Mouse (Mus musculus) forebrain, postnatal 0 days (tissue): ENCODE measurements around the gene Lpar2. TPM values are rescaled to one million over a fixed set of nuclear protein-coding genes. Genes with fewer than 3 reads are reported as not detected.

Source experiments
- ATAC-seq: fragments of 200-750 bp; cut with Nextera tagmentation; 2 replicates; pipeline ENCODE4 v1.8.0; 2017; ENCODE audit warnings: mild to moderate bottlenecking, moderate library complexity
- DNase-seq: peaks from one replicate; pipeline ENCODE4 v3.0.0-alpha.2; 2015
- H3K27ac ChIP-seq: fragments of 300-500 bp; sonication (generic); 2 replicates; pipeline ENCODE4 v1.5.1; 2014; ENCODE audit warnings: low read depth, mild to moderate bottlenecking, antibody characterized with exemption, low read length, moderate library complexity, mixed read lengths
- H3K27me3 ChIP-seq: fragments of 300-500 bp; sonication (generic); 2 replicates; pipeline ENCODE4 v1.6.1; 2014; ENCODE audit warnings: mild to moderate bottlenecking, low read length, mixed read lengths; ENCODE audit not compliant: insufficient read depth
- H3K36me3 ChIP-seq: fragments of 300-500 bp; sonication (generic); 2 replicates; pipeline ENCODE4 v1.6.1; 2014; ENCODE audit warnings: mild to moderate bottlenecking, moderate library complexity; ENCODE audit not compliant: insufficient read depth
- H3K4me1 ChIP-seq: fragments of 300-500 bp; sonication (generic); 2 replicates; pipeline ENCODE4 v1.6.1; 2014; ENCODE audit warnings: antibody characterized with exemption; ENCODE audit not compliant: insufficient read depth
- H3K4me2 ChIP-seq: fragments of 300-500 bp; sonication (generic); 2 replicates; pipeline ENCODE4 v1.6.1; 2014; ENCODE audit warnings: low read depth, mild to moderate bottlenecking, moderate library complexity
- H3K4me3 ChIP-seq: fragments of 300-500 bp; sonication (generic); 2 replicates; pipeline ENCODE4 v1.5.1; 2014; ENCODE audit warnings: low read depth, low read length, mixed read lengths
- H3K9ac ChIP-seq: fragments of 300-500 bp; sonication (generic); 2 replicates; pipeline ENCODE4 v1.6.1; 2014; ENCODE audit warnings: mild to moderate bottlenecking
- H3K9me3 ChIP-seq: fragments of 300-500 bp; sonication (generic); 2 replicates; pipeline ENCODE4 v1.6.1; 2016; ENCODE audit warnings: low read length
- CTCF ChIP-seq: sonication (generic); IDR thresholded peaks from 2 replicates; pipeline ENCODE4 v1.5.1; 2016; ENCODE audit warnings: antibody characterized with exemption, control low read depth, low read depth
- WGBS: fragments of 180-500 bp; shearing (Covaris S2); extraction: QIAGEN DNeasy Blood & Tissue Kit; methylation state at CpG from one replicate; pipeline ENCODE4 v1.1.7; 2014; 5-methylcytosine and 5-hydroxymethylcytosine counted together
- polyA plus RNA-seq: library from polyadenylated mRNA; unstranded; fragments of >200 nt; fragmentation: Nextera tagmentation; extraction: Ambion mirVana; gene quantifications from 2 replicates; pipeline ENCODE4 v1.2.1, GENCODE M21; 2015
- total RNA-seq: library from RNA; depleted of rRNA; stranded (reverse); fragments of >200 nt; gene quantifications from 2 replicates; pipeline ENCODE4 v1.2.3, GENCODE M21; 2014

The Lpar2 gene
- total and polyA plus RNA-seq, 2 experiments from 2014 or later = 0.45 to 6.1 TPM

DNA sequence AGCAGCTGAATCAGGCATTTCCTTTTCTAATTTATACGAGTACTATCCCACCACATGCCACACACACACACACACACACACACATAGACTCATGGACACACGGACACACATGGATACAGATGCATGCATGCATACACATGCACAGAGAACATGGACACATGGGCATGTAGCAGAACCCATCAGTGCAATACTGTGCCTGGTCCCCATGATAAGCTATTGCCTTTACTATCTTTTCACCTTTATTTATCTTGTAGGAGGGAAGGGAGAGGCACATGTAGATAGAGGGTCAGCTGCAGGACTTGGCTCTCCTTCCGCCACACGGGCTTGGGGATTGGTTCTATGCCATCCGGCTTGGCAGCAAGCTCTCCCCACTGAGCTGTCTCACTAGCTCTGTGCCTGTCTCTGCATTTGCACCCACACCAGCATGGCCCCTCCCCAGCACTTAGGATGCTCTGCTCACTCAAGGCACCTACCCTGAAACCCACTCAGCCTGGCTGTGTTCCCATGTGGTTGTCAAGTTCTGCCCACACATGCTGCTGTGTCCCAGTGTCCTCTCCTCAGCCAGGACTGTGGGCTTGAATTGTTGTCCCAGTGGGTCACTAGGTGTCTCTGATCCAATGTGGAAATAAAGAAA, 41.3 kb downstream of the Lpar2 start:
- Histone ChIP-seq H3K4me2 (no peak overlapping the region), H3K27ac (no peak overlapping the region), H3K4me1 (no peaks in the 10 kb centered on the region), H3K36me3 (peaks cover 14% of the 10 kb centered on the region), H3K4me3 (no peak overlapping the region), H3K9ac (no peak overlapping the region), H3K9me3 (no peaks in the 10 kb centered on the region), H3K27me3 (no peaks in the 10 kb centered on the region)
- ATAC-seq = no peak
- 83% methylated on average over 5 of the region's 5 CpGs for WGBS
- no peak for TF ChIP-seq CTCF
- no peak for DNase-seq

- no peak for ATAC-seq
- no peak overlapping the region for H3K4me2 ChIP-seq
- 82% methylated on average over 5 of the region's 5 CpGs for WGBS
These were observed 42.0 kb downstream of the Lpar2 start for GRCm38 (mm10) chr8:69864180-69864579.

GRCm38 (mm10) chr8:69867696-69868326, 45.6 kb downstream of the Lpar2 start:
- H3K4me1 ChIP-seq = no peaks in the 10 kb centered on the region
- H3K27ac ChIP-seq = no peak overlapping the region
- WGBS = 87% methylated on average over 5 of the region's 5 CpGs
- no peaks in the 10 kb centered on the region for H3K27me3 ChIP-seq
- H3K4me3 ChIP-seq = no peak overlapping the region
- DNase-seq = no peak
- H3K36me3 ChIP-seq = peaks cover 9% of the 10 kb centered on the region
- H3K9me3 ChIP-seq = no peaks in the 10 kb centered on the region
- no peak for TF ChIP-seq CTCF
- no peak for ATAC-seq
- H3K9ac ChIP-seq = no peak overlapping the region
- H3K4me2 ChIP-seq = no peak overlapping the region

More at GRCm38 (mm10) chr8:69864180-69864579, 42.0 kb downstream of the Lpar2 start:
- no peaks in the 10 kb centered on the region for H3K4me1 ChIP-seq
- no peak overlapping the region for H3K27ac ChIP-seq
- H3K9ac ChIP-seq = no peak overlapping the region
- DNase-seq = no peak
- H3K27me3 ChIP-seq = no peaks in the 10 kb centered on the region
- no peak for TF ChIP-seq CTCF
- H3K36me3 ChIP-seq = peaks cover 14% of the 10 kb centered on the region
- no peak overlapping the region for H3K4me3 ChIP-seq
- no peaks in the 10 kb centered on the region for H3K9me3 ChIP-seq

GRCm38 (mm10) chr8:69870003-69870765, 48.0 kb downstream of the Lpar2 start:
- no peaks in the 10 kb centered on the region for H3K9me3 ChIP-seq
- DNase-seq (no peak), ATAC-seq (no peak)
- WGBS = 84% methylated on average over 11 of the region's 11 CpGs
- peaks cover 3% of the 10 kb centered on the region; the same call in 1 of the 2 replicates for H3K36me3 ChIP-seq
- H3K9ac ChIP-seq = no peak overlapping the region
- no peak overlapping the region for H3K4me2 ChIP-seq
- no peak overlapping the region for H3K4me3 ChIP-seq
- no peaks in the 10 kb centered on the region for H3K27me3 ChIP-seq
- H3K4me1 ChIP-seq = no peaks in the 10 kb centered on the region
- H3K27ac ChIP-seq = no peak overlapping the region
- TF ChIP-seq CTCF = no peak

DNA sequence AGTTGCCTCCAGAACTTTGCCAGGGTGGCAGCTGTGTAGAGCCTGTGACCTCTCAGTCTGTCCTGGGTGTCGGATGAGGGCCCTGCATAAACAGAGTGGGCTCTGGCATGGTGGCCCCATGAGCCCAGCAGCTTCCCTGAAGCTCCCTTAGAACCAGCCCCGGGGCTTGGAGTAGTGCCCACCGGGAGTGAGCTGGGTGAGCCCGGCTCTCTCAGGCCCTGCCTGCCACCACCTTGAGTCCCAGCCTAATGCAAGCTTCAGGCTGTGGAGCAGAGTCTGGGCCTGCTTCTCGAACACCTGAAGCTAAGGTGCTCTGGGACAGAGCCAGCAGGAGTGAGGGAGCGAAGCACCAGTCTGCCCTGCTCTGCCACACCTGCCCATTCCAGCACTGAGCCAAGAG, 48.7 kb downstream of the Lpar2 start:
- Histone ChIP-seq H3K9ac (no peak overlapping the region), H3K27ac (no peak overlapping the region), H3K36me3 (peaks cover 3% of the 10 kb centered on the region; the same call in 1 of the 2 replicates), H3K4me1 (no peaks in the 10 kb centered on the region), H3K9me3 (no peaks in the 10 kb centered on the region), H3K4me2 (no peak overlapping the region), H3K27me3 (no peaks in the 10 kb centered on the region), H3K4me3 (no peak overlapping the region)
- no peak for DNase-seq
- 92% methylated on average over 6 of the region's 6 CpGs for WGBS
- ATAC-seq = no peak
- TF ChIP-seq CTCF = no peak

DNA sequence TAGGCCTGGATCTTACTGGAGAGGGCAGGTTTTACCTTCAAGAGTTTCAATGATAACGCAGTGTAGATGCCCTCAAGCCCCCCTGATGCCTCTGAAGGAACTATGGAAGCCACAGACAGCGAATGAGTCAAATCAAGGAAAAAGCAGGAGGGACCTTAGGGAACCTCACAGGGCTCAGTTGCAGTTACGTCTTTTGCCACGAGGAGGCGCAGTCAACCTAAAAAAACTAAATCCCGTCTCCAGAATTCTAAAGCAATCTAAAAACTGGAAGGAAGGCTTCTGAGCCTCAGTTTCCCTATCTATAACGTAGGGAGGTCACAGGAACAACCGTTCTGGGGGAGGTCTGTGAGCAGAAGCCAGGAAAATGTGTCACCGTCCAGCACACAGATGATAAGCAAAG, 51.9 kb downstream of the Lpar2 start:
- peak; percentile 85 for DNase-seq
- H3K4me1 ChIP-seq = no peaks in the 10 kb centered on the region
- no peak overlapping the region for H3K4me2 ChIP-seq
- no peaks in the 10 kb centered on the region for H3K27me3 ChIP-seq
- H3K9me3 ChIP-seq = no peaks in the 10 kb centered on the region
- no peak overlapping the region for H3K27ac ChIP-seq
- ATAC-seq = peak; percentile 17; the same call in 1 of the 2 replicates
- H3K4me3 ChIP-seq = no peak overlapping the region
- 12% methylated on average over 9 of the region's 9 CpGs for WGBS
- no peak overlapping the region for H3K9ac ChIP-seq
- peaks cover 3% of the 10 kb centered on the region; the same call in 1 of the 2 replicates for H3K36me3 ChIP-seq
- peak; percentile 84 for TF ChIP-seq CTCF

DNA sequence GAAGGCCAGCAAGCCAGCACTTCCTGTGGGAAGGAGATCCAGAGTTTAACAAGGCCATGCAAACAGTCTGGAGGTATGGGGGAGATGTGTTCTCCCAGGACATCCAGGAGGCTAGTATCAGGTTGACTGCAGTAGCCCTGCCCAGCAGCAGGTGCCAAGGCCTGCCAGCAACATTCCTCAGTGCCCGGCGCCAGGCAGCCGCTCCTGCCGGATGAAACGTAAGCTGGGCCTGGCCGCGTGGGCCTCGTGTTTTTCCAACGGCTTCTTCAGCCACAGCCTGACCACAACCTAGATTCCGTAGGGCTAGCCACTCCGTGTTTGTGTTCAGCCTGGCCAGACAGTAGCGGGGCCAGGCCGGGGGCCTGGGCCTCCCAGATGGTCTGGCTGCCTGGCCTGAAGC, 52.4 kb downstream of the Lpar2 start:
- no peak overlapping the region for H3K9ac ChIP-seq
- H3K4me2 ChIP-seq = no peak overlapping the region
- no peaks in the 10 kb centered on the region for H3K9me3 ChIP-seq
- H3K36me3 ChIP-seq = peaks cover 3% of the 10 kb centered on the region; the same call in 1 of the 2 replicates
- H3K27ac ChIP-seq = no peak overlapping the region
- no peaks in the 10 kb centered on the region for H3K4me1 ChIP-seq
- no peak overlapping the region for H3K4me3 ChIP-seq
- no peak for TF ChIP-seq CTCF
- H3K27me3 ChIP-seq = no peaks in the 10 kb centered on the region
- no peak for ATAC-seq
- DNase-seq = no peak
- 83% methylated on average over 13 of the region's 13 CpGs for WGBS
